Mouse (Mus musculus): ENCODE measurements at regions not wholly inside any gene's neighbourhood (a gene's known extent, or its start where the extent isn't known, plus 50 kb on each side); places are given as distances from the start of the nearest gene placed in this dataset.

GRCm38 (mm10) chr10:24464377-24464776 lies 130.9 kb upstream of the Ccn2 start:
- WGBS, result 70% methylated on average over 3 of the region's 3 CpGs
- intact Hi-C loops (cut with DNase I), result no loop called here
- Histone ChIP-seq H3K27ac (no peak overlapping the region), H3K9ac (ENCODE audit: low read depth, low read length) (no peak overlapping the region), H3K36me3 (ENCODE audit: control insufficient read depth, insufficient read depth, low read length) (no peaks in the 10 kb centered on the region), H3K4me1 (ENCODE audit: control insufficient read depth, insufficient read depth, low read length) (no peaks in the 10 kb centered on the region), H3K4me3 (no peak overlapping the region), H3K27me3 (ENCODE audit: control insufficient read depth, insufficient read depth, low read length) (no peaks in the 10 kb centered on the region), H3K79me2 (replicated peaks; ENCODE audit: control insufficient read depth, insufficient read depth, low read length) (no peaks in the 10 kb centered on the region; the same call in 1 of the 2 replicates)
- no peak for DNase-seq
- no peak for TF ChIP-seq EP300 (IDR thresholded peaks at IDR 0.05; ENCODE audit: insufficient read depth, low read depth, low read length)

GRCm38 (mm10) chr10:24469741-24470140 lies 125.5 kb upstream of the Ccn2 start:
- no peaks in the 10 kb centered on the region for H3K36me3 ChIP-seq (ENCODE audit: control insufficient read depth, insufficient read depth, low read length)
- H3K79me2 ChIP-seq (replicated peaks; ENCODE audit: control insufficient read depth, insufficient read depth, low read length), result no peaks in the 10 kb centered on the region
- DNase-seq, result no peak
- H3K27me3 ChIP-seq (ENCODE audit: control insufficient read depth, insufficient read depth, low read length), result no peaks in the 10 kb centered on the region
- WGBS, result 71% methylated on average over 1 of the region's 1 CpGs
- H3K9ac ChIP-seq (ENCODE audit: low read depth, low read length), result no peak overlapping the region
- no peak overlapping the region for H3K27ac ChIP-seq
- H3K4me1 ChIP-seq (ENCODE audit: control insufficient read depth, insufficient read depth, low read length), result no peaks in the 10 kb centered on the region
- TF ChIP-seq POLR2A (IDR thresholded peaks at IDR 0.05; ENCODE audit: insufficient read depth, low read depth, low read length), result no peak
- no peak for TF ChIP-seq CTCF (IDR thresholded peaks at IDR 0.05)
- no peak for TF ChIP-seq EP300 (IDR thresholded peaks at IDR 0.05; ENCODE audit: insufficient read depth, low read depth, low read length)
- intact Hi-C loops (cut with DNase I), result no loop called here
- H3K4me3 ChIP-seq, result no peak overlapping the region

GRCm38 (mm10) chr10:24471521-24471920 lies 123.7 kb upstream of the Ccn2 start:
- WGBS, result 74% methylated on average over 2 of the region's 2 CpGs
- H3K36me3 ChIP-seq (ENCODE audit: control insufficient read depth, insufficient read depth, low read length), result no peaks in the 10 kb centered on the region
- DNase-seq, result no peak
- no peaks in the 10 kb centered on the region for H3K79me2 ChIP-seq (replicated peaks; ENCODE audit: control insufficient read depth, insufficient read depth, low read length)
- H3K4me3 ChIP-seq, result no peak overlapping the region
- no peak overlapping the region for H3K9ac ChIP-seq (ENCODE audit: low read depth, low read length)
- intact Hi-C loops (cut with DNase I), result no loop called here
- no peak overlapping the region for H3K27ac ChIP-seq
- H3K27me3 ChIP-seq (ENCODE audit: control insufficient read depth, insufficient read depth, low read length), result no peaks in the 10 kb centered on the region
- TF ChIP-seq EP300 (IDR thresholded peaks at IDR 0.05; ENCODE audit: insufficient read depth, low read depth, low read length) (no peak), POLR2A (IDR thresholded peaks at IDR 0.05; ENCODE audit: insufficient read depth, low read depth, low read length) (no peak), CTCF (IDR thresholded peaks at IDR 0.05) (no peak)
- H3K4me1 ChIP-seq (ENCODE audit: control insufficient read depth, insufficient read depth, low read length), result no peaks in the 10 kb centered on the region

GRCm38 (mm10) chr10:24476288-24476687 lies 119.0 kb upstream of the Ccn2 start:
- H3K4me1 ChIP-seq (ENCODE audit: control insufficient read depth, insufficient read depth, low read length), result peaks cover 4% of the 10 kb centered on the region; the same call in 1 of the 2 replicates
- intact Hi-C loops (cut with DNase I), result no loop called here
- no peak for DNase-seq
- no peaks in the 10 kb centered on the region for H3K79me2 ChIP-seq (replicated peaks; ENCODE audit: control insufficient read depth, insufficient read depth, low read length)
- H3K36me3 ChIP-seq (ENCODE audit: control insufficient read depth, insufficient read depth, low read length), result no peaks in the 10 kb centered on the region
- no peak overlapping the region for H3K27ac ChIP-seq
- TF ChIP-seq POLR2A (IDR thresholded peaks at IDR 0.05; ENCODE audit: insufficient read depth, low read depth, low read length) (no peak), CTCF (IDR thresholded peaks at IDR 0.05) (no peak), EP300 (IDR thresholded peaks at IDR 0.05; ENCODE audit: insufficient read depth, low read depth, low read length) (no peak)
- no peak overlapping the region for H3K4me3 ChIP-seq
- no peaks in the 10 kb centered on the region for H3K27me3 ChIP-seq (ENCODE audit: control insufficient read depth, insufficient read depth, low read length)
- H3K9ac ChIP-seq (ENCODE audit: low read depth, low read length), result no peak overlapping the region

- Histone ChIP-seq H3K79me2 (replicated peaks; ENCODE audit: control insufficient read depth, insufficient read depth, low read length) (no peaks in the 10 kb centered on the region), H3K9ac (ENCODE audit: low read depth, low read length) (no peak overlapping the region), H3K27me3 (ENCODE audit: control insufficient read depth, insufficient read depth, low read length) (no peaks in the 10 kb centered on the region), H3K36me3 (ENCODE audit: control insufficient read depth, insufficient read depth, low read length) (no peaks in the 10 kb centered on the region), H3K4me1 (ENCODE audit: control insufficient read depth, insufficient read depth, low read length) (peaks cover 4% of the 10 kb centered on the region; the same call in 1 of the 2 replicates), H3K27ac (peak overlapping the region; percentile 65), H3K4me3 (no peak overlapping the region; the same call in 1 of the 2 replicates)
- intact Hi-C loops (cut with DNase I), result no loop called here
- DNase-seq, result peak in 1 of 2 experiments; percentile 6
- TF ChIP-seq POLR2A (IDR thresholded peaks at IDR 0.05; ENCODE audit: insufficient read depth, low read depth, low read length) (no peak), CTCF (IDR thresholded peaks at IDR 0.05) (no peak), EP300 (IDR thresholded peaks at IDR 0.05; ENCODE audit: insufficient read depth, low read depth, low read length) (no peak)
- 93% methylated on average over 2 of the region's 2 CpGs for WGBS
Measured at GRCm38 (mm10) chr10:24478535-24478934, 116.7 kb upstream of the Ccn2 start.

GRCm38 (mm10) chr10:24479148-24479547 lies 116.1 kb upstream of the Ccn2 start:
- intact Hi-C loops (cut with DNase I), result no loop called here
- Histone ChIP-seq H3K27ac (peak overlapping the region; percentile 65), H3K4me3 (no peak overlapping the region; the same call in 1 of the 2 replicates), H3K36me3 (ENCODE audit: control insufficient read depth, insufficient read depth, low read length) (no peaks in the 10 kb centered on the region), H3K27me3 (ENCODE audit: control insufficient read depth, insufficient read depth, low read length) (no peaks in the 10 kb centered on the region), H3K79me2 (replicated peaks; ENCODE audit: control insufficient read depth, insufficient read depth, low read length) (no peaks in the 10 kb centered on the region), H3K4me1 (ENCODE audit: control insufficient read depth, insufficient read depth, low read length) (peaks cover 4% of the 10 kb centered on the region; the same call in 1 of the 2 replicates), H3K9ac (ENCODE audit: low read depth, low read length) (no peak overlapping the region)
- DNase-seq, result peak; percentile 25 to 51
- TF ChIP-seq CTCF (IDR thresholded peaks at IDR 0.05) (no peak), EP300 (IDR thresholded peaks at IDR 0.05; ENCODE audit: insufficient read depth, low read depth, low read length) (no peak), POLR2A (IDR thresholded peaks at IDR 0.05; ENCODE audit: insufficient read depth, low read depth, low read length) (no peak)
- 19% methylated on average over 11 of the region's 11 CpGs for WGBS
